Mouse (Mus musculus) adipose tissue, adult 10 weeks (tissue): ENCODE data around the gene Gbp6. TPM values are rescaled to one million over a fixed set of nuclear protein-coding genes. Genes with fewer than 3 reads are reported as not detected.

Source experiments
- polyA plus RNA-seq: library from polyadenylated mRNA; stranded (reverse); fragments of 350-450 nt; fragmentation: Illumina TruSeq; extraction: RNeasy Lipid Tissue Mini Kit (QIAGEN cat#74804); gene quantifications from one replicate; pipeline ENCODE4 v1.2.3, GENCODE M21; 2014; ENCODE audit warnings: low read depth, low replicate concordance

The Gbp6 gene
- polyA plus RNA-seq: 13.2 TPM

DNA sequence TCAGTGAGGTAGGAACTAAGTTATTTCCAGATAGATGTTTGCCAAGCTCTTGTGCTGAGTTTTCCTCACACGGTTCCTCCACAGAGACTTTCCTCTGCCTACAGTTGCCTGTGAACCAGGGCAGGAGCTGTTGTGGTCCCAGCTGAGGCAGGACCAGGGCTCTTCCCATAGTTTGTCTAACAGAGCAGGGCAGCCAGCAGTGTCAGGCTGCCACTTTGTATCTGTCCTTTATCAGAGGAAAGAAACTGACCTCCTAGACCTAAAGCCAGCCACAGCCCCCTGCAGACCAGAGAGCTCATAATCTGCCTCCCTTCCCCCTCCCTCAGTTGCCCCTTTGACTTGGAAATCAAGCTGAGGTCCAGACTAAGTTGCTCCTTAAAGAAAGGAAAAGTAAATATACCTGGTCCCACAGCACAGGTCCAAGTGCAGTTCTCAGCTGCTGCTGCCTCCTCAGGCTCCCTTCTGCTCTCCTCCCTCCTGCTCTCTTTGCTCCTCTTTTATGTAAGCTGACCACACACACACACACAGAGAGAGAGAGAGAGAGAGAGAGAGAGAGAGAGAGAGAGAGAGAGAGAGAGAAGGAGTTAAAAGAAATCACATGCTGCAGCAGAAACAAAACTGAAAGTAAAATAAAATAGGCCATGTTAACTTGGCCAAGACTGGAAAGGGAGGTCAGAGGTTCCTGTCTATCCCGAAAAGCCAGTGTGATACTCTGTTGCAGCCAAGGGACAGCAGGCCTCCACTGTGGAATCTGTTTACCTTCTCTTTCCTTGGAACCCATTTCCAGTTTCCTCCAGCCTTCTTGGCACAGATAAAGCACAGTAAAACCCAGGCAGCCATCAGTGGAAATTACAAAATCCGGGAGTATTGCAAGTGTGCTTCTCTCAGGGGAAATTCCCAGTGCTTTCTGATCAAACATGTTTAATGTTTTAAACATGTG, at the start of gene Gbp6, which contains the start of gene Gm43302:
Gene Gbp6 (minus strand): TSS at position 473 of the 940 bp plus-strand sequence.
Gene Gm43302 (minus strand): TSS at position 470 of the 940 bp plus-strand sequence.

DNA sequence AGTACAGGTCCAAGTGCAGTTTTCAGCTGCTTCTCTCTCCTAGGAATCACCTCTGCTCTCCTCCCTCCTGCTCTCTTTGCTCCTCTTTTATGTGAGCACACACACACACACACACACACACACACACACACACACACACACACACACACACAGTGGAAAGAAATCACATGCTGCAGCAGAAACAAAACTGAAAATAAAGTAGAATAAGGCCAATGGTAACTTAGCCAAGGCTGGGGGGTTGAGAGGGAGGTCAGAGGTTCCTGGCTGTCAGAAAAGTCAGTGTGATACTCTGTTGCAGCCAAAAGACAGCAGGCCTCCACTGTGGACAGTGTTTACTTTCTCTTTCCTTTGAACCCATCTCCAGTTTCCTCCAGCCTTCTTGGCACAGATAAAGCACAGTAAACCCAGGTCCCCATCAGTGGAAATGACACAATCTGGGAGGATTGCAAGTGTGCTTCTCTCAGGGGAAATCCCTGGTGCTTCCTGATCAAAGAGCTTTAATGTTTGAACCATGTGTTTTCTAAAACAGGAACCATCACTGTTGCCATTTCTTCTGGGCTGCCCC, 53.9 kb downstream of the Gbp6 start, which contains the start of gene Gbp10:
Gene Gbp10 (minus strand): TSS at position 51 of the 565 bp plus-strand sequence.

Other genes starting within 250 kb of the Gbp6 start
- gene Gbp9, start 154.2 kb downstream of the Gbp6 start, polyA plus RNA-seq: 13.0 TPM
- gene Gbp8, start 154.2 kb downstream of the Gbp6 start, polyA plus RNA-seq: 2.9 TPM
- 14.3 TPM for gene Gbp4, start 154.1 kb downstream of the Gbp6 start, polyA plus RNA-seq
- 2.8 TPM for gene Gbp10, start 54.2 kb downstream of the Gbp6 start, polyA plus RNA-seq
- 0.50 TPM for gene Gm43302, start within 50 bp of the Gbp6 start, polyA plus RNA-seq
- gene Lrrc8b, start 122.1 kb upstream of the Gbp6 start, polyA plus RNA-seq: 12.3 TPM
- 13.3 TPM for gene Lrrc8c, start 225.7 kb upstream of the Gbp6 start, polyA plus RNA-seq